Mouse (Mus musculus) layer of hippocampus, adult 2 months (tissue): ENCODE measurements around the gene 6030452D12Rik. TPM values are rescaled to one million over a fixed set of nuclear protein-coding genes. Genes with fewer than 3 reads are reported as not detected.

ENCODE experiments used
- DNase-seq, 2 experiments: peaks; one replicate each; pipeline ENCODE4 v3.0.0; 2022; ENCODE audit warnings: low spot score in 2 of 2
- H3K27ac ChIP-seq: fragments of 200-600 bp; 2 replicates; pipeline ENCODE4 v1.8.1; 2022
- H3K4me3 ChIP-seq: fragments of 200-600 bp; 2 replicates; pipeline ENCODE4 v1.8.1; 2022; ENCODE audit warnings: mild to moderate bottlenecking
- CTCF ChIP-seq: fragments of 200-600 bp; conservative IDR thresholded peaks from 2 replicates; pipeline ENCODE4 v1.8.1; 2022; ENCODE audit warnings: antibody characterized with exemption, mild to moderate bottlenecking, moderate library complexity
- long read RNA-seq, 2 experiments: library from polyadenylated mRNA; stranded (forward); transcript quantifications; one replicate each; pipeline ENCODE4 v2.0.0; 2021; ENCODE audit warnings: borderline mapping rate in 2 of 2
- total RNA-seq, 2 experiments: library from RNA; stranded (reverse); gene quantifications; 2 replicates each; pipeline ENCODE4 v1.2.3; 2021

The 6030452D12Rik gene
- total RNA-seq, result not detected
- long read RNA-seq, experiment 1, result 0 reads
- long read RNA-seq, experiment 2, result 0 reads

DNA sequence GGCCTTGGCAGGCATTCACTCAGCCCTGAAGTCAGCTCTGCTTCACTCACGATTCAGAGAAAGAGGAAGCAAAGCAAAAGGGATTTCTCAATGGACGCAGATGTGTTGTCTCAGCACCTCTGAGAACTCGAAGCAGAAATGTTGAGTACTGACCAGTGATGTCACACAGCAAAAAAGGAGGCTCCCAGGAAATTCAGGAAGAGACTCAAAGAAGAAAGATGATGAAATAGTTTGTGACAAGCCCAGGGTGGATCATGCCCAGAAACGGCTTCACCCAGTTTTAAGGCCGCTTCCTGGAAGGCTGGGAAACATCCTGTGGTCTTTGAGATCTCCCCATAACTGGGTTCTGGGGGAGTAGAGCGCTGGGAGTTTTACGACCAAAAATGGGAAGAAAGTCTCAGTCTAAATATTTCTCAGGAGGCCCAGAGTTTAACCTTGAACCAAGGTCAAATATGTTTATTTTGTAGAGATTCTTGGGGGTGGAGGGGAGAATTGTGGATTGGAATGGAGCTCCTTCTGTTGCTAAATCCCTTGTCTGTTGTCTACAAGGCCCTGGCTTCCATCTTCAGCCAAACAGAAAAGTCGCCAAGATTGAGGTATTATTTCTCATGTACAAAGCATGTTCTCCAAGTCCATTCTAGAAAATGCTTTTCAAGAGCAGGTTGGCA lies at the start of gene 6030452D12Rik:
Gene 6030452D12Rik (plus strand): TSS at position 505 of the 668 bp plus-strand sequence.
- no peak for TF ChIP-seq CTCF
- Histone ChIP-seq H3K4me3 (no peak within 1 kb of the TSS), H3K27ac (no peak within 1 kb of the TSS)
- no peak for DNase-seq

DNA sequence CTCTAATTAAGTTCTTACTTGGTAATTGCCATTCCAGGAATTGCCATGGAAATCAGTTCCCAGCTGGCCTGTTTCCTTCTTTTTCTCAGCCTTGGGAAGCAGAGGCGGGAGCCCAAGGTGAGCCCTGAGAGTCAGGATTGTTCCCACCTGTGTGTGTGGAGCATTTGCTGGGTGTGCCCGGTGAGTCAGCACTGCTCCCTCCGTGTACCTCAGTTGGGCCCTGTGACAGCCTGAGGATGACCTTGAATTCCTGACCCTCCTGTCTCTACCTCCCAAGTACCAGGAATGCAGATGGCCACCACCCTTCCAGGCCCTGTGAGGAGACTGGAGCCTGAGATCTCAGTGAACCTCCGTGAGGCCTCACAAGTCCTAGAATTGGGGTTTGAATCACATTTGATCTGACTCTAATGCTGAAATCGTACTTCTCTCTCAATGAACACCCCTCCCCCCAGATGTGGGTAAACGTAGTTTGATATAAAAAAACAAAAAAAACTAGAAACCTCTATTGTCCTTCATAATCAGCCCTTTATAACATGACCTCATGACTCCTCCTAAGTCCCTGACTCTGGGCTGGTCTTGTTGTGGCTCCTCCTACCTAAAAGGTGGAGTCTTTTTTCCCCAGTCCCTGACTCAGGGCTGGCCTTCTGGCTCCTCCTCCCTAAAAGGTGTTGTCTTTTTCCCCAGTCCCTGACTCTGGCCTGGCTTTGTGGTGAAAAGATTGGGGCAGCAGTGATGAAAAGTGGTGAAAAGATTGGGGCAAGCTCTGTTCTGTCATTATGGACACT lies 48.8 kb upstream of the 6030452D12Rik start:
- DNase-seq, result no peak
- H3K27ac ChIP-seq, result no peak overlapping the region
- H3K4me3 ChIP-seq, result no peak overlapping the region
- TF ChIP-seq CTCF, result no peak

DNA sequence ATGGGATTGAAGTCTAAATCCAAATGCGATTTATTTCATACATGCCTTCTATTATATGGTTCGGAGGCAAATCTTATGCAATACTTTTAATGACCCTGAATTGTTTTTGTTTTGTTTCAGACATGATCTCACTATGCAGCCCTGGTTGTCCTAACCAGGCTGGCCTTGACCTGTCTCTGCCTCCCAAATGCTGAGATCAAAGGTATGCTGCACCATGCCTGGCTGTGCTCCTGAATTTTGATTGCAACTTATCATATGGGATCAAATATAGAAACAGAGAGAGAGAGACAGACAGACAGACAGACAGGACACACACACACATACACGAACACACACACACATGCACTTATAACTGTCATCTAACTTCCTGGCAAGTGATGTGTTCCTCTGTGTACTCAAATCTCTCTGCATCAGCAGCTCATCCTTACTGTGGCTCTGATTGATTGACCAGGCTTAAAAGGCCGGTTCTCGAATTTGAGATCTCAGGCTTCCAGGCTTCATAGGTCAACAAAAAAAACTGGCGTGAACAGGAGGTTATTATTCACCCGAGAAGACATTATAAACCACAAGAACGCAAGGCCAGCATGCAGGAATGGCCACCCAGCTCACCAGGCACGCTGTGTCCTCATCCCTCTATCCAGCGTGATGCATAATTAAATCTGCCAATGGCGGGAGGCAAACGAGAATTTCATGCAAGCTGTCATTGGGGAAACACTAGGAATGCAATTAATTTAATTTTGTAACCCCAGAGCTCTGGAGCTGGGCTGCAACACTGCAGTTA lies 47.4 kb upstream of the 6030452D12Rik start:
- TF ChIP-seq CTCF, result no peak
- Histone ChIP-seq H3K27ac (no peak overlapping the region), H3K4me3 (no peak overlapping the region)
- no peak for DNase-seq

DNA sequence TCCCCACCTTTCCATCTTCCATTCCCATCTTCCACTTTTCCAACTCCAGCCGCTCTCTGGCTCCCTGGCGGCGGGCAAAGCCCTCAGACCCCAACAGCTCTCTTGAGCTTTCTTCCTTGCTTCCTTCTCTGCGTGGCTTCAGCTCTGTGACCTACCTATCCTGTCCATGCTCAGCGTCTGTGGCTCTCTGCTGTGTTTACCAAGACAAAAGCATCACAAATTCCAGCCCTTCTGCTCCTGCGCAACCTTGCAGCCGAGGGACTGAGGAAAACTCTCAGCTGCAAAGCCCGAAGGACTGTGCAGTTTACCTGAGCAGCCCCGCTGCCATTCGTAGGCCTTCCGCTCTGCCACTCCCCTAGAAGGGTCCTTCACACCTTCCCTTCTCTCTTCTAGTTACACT lies 46.3 kb upstream of the 6030452D12Rik start:
- TF ChIP-seq CTCF, result no peak
- no peak for DNase-seq
- H3K27ac ChIP-seq, result no peak overlapping the region
- no peak overlapping the region for H3K4me3 ChIP-seq

DNA sequence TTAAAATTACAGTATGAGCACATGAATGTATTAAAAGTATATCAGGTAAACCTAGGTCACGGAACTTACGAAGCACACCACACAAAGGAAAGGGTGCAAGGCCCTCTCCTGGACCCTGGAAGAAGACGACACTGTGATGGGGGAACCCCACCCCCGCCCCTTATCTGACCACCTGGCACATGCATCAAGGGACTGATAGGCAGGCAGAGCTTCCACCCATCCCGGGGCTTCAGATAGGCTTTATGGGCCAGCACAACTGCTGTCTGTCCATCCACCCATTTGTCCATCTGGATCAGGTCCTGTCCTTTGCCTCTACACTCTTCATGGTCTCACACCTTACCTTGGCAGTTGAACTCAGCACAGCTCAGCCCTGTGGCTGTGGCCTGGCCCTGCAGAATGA lies 38.2 kb upstream of the 6030452D12Rik start:
- Histone ChIP-seq H3K27ac (no peak overlapping the region), H3K4me3 (no peak overlapping the region)
- no peak for DNase-seq
- no peak for TF ChIP-seq CTCF

DNA sequence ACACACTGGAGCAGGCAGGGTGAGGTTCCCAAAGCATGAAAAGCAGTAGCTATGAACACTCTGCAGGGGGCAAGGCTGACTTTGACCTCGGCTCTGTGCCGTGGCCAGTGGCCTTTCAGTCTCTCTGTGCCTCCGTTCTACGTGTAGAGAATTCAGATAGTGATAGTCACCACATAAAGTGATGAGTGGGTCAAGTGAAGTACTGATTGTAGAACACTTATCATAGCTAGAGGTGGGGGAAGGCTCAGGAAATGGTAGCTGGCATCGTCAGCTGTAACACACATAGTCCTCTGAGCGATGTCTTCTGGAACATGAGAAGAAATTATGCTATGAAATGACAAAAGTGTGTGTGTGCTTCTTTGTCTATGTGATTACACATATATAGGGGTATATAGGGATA lies 36.5 kb upstream of the 6030452D12Rik start:
- DNase-seq, result no peak

DNA sequence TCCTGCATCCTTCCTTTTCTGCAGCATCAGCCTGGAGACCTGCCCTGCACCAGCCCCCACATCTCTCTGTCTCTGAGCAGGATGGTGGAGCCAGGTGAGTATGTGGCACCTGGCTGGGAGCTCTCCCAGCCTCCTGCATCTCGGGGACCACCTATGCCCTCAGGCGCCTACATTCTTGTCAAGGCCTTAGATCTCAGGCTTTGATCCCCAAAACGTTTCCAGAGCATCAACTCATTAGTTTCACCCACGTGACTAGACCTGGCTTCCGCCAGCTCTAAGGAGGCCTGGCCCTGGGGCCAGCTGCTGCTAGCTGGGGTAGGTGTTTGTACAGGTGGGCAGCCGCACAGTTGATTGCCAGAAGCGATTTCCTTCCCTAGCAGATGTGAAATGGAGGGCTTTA lies 30.8 kb upstream of the 6030452D12Rik start:
- Histone ChIP-seq H3K4me3 (no peak overlapping the region), H3K27ac (no peak overlapping the region)
- TF ChIP-seq CTCF, result no peak

More for the DNA sequence above, 36.5 kb upstream of the 6030452D12Rik start:
- Histone ChIP-seq H3K27ac (no peak overlapping the region), H3K4me3 (no peak overlapping the region)
- TF ChIP-seq CTCF, result no peak

DNA sequence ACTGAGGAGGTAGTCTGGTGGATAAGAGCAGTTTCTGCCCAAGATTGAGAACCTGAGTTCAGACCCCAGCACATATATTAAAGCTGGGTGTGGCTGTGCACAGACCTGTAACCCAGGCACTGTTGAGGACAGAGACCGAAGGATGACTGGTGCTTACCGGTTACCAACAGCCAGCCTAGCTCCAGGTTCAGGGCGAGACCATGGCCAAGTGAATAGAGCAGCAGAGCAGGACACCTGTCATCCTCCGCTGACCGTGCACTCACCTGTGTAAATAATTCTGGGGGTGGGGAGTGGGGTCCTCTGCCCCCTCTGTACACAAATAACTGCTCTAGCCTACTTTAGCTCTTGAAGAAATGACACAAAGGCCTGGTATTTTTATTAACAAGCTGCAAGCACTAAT lies 26.3 kb upstream of the 6030452D12Rik start:
- Histone ChIP-seq H3K4me3 (no peak overlapping the region), H3K27ac (no peak overlapping the region)
- no peak for DNase-seq
- no peak for TF ChIP-seq CTCF

More for the DNA sequence above, 30.8 kb upstream of the 6030452D12Rik start:
- no peak for DNase-seq

DNA sequence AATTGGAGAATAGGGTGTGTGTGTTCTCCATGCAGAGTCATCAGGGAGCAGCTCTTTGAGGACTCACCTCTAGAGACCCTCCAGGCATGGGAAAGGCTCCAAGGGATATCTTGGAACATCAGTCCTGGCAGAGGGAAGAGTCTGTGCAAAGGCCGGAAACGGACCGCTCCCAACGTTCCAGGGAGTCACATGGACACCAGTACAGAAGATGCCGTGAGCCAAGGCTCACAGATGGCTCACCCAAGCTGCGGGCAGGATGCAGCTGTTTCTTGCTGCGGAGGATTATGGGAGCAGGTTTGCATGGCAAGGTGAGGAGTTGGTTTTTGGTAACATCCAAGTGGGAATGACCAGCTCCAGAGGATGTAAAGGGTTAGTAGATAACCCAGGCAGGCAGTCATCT lies 3.9 kb downstream of the 6030452D12Rik start:
- Histone ChIP-seq H3K27ac (no peak overlapping the region), H3K4me3 (no peak overlapping the region)
- TF ChIP-seq CTCF, result no peak
- DNase-seq, result no peak

DNA sequence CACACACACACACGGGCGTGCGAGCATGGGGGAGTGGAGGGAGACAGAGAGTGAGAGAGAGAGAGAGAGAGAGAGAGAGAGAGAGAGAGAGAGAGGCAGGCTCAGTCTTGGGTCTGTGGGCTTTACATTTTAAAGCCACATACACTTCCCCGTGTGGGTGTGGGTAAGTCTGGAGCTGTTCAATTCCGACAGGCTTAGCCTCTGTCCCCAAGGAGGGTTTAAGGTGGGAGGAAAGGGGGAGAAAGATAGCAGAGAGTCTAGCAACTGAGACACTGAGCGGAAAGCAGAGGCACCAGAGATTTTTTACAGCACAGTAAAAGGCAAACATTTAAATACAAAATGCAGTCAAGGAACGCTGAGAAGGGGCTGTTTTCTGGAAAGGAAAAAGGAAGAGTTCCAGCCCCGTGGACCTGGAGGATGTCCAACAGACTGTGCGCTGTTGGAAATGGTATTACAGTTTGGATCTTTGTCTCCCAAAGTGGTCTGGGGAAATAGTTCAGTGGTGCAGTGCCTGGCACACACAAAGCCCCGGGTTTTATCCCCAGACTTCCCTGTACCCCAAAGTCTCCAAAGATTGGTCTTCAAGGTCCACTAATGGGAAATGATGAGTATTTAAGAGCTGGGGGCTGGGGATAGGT lies 5.1 kb downstream of the 6030452D12Rik start:
- no peak for TF ChIP-seq CTCF
- Histone ChIP-seq H3K4me3 (no peak overlapping the region), H3K27ac (no peak overlapping the region)
- no peak for DNase-seq

DNA sequence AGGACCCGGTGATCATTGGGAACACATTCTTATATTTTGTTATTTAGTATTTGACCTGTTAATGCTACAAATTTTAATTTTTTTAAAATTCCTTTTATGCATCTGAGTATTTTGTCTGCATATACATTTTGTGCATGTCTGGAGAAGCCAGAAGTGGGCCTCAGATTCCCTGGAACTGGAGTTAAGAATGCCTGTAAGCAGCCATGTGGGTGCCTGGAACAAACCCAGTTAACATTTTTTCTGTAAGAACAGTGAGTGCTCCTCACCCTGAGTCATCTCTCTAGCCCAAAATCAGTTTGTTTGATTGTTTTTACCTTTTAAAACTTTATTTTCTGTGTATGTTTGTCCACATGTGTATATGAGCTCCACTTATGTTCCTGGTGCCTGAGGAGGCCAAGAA lies 5.8 kb downstream of the 6030452D12Rik start:
- Histone ChIP-seq H3K4me3 (no peak overlapping the region), H3K27ac (no peak overlapping the region)
- DNase-seq, result no peak
- no peak for TF ChIP-seq CTCF

DNA sequence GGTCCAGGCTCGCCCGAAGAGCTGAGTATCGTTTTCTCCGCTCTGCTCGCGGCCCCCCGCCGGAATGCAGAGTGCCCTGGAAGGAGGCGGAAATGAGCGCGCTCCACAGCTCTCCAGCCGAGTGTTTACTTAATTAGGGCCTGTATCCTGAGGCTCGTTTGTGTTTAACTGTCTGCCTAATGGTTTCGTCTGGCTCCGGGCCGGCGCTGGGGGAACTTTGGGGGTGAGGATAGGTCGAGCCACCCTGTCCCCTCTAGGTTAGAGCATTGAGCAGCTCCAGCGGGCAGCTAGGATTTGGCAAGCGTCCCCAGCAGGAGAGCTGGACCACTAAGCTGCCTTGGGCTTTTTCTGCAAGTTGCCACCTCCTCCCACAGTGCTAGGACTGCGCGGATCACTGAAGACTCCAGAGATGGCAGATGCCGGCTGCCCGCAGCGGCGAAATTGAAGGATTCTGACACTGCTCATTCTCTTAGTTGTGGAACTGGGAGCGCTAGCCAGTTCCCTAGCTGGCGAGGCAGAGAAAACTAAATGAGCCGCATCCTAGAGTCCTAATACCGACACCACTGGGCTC lies 7.5 kb downstream of the 6030452D12Rik start:
- DNase-seq, result no peak
- peak overlapping the region; percentile 43 for H3K4me3 ChIP-seq
- H3K27ac ChIP-seq, result no peak overlapping the region
- no peak for TF ChIP-seq CTCF
